Mouse (Mus musculus) 416B (cell line): ENCODE data around the gene Wdr47.
A peak's percentile ranks its signal among the peaks of the same experiment; 100 is the strongest.
"Not testable (repeated sequence)": the region's sequence is repeated elsewhere in the genome, so short reads cannot be mapped to it uniquely, and the experiment has no call there.

Experiments used
- DNase-seq: peaks from one replicate; pipeline ENCODE4 v3.0.0; 2011; ENCODE audit warnings: low read depth

Wdr47 gene

GRCm38 (mm10) chr3:108590786-108591529, at the start of gene Wdr47:
TSS of gene Wdr47 (plus strand) at chr3:108591279.
- DNase-seq: peak; percentile 96

DNA sequence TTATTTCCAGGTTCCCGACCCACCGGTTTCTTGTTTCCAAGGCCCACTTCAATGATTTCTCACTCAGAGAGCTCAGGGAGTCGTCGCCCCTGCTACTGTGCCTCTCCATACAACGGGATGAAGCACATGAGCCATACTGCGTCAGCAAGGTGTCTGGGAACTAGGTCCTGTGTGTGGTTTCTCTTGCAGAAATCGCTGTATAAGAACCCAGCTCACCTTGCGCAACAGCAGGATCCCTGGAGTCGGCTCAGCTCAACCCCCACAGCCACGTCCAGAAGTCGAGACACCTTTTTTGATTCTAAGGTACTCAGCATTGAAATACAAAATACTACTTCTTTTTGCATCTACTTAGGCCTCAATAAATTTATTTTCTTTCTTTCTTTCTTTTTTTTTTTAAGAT, 48.8 kb upstream of the Wdr47 start:
- no peak for DNase-seq

DNA sequence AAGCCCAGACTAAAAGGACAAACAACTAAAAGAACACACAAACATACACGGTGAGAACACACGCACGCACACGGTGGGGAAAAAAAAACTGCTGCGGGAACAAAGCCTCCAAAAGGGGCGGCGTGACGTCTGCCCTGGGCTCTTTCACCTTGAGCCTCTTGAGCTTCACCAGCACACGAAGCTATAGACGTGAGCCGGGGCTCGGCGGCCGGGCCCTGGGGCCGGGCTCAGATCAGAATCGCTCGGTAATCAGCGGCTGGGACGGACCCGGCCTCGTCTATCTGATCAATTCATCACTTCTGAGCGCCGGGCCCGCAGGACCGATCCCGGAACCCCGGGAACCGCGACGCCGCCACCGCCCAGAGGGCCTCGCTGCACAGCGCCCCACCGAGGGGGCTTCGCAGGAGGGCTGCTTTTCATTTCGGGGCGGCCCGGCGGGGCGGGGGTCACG, 36.9 kb upstream of the Wdr47 start:
- DNase-seq: peak; percentile 66

DNA sequence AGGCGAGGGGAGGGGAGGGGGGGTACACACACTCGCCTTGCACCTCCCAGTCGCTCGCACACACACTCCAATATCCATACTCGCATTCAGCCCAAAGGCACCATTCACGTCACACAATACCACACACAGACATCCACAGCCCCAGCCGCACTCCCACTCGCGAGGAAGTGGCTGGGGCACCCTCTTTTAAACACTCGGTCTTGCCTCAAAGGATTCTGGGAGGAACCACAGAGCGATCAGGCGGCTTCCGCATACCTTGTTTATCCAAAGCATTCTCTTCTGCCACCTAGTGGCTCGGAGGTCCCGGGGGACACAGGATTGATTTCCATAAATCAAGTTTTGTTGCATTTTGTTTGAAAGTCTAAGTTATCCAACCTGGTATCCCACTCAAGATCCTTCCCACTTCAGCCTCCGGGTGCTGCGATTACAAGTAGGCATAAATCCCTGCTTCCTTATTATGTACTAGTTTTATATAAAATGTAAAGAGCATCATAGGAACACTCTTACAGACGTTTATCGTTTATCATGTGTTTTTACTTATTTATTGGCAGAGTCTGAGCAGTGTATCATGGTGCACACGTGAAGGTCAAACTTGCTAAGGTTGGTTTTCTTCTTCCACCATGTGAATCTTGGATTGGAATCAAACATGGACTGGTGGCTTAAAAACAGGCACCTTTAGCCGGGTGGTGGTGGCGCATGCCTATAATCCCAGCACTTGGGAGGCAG, 36.3 kb upstream of the Wdr47 start:
- DNase-seq: peak; percentile 99

DNA sequence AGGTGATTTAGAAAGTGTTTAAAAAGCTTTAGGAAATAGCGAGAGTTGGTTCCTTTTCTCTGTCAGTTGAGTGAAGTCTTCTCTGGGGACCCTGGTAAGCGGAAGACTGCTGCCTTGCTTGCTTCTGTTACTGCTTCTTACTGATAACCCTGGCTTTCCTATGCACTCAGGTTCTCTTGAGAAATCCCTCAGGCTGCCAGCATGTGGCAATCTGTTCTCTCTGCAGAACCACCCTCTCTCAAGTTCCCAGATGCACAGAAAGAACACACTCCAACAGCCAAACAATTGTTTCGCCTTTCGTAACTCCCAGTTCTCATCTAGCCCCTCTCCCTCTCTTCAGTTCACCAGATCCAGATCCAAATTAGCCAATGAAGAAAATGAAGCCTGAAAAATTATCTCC, 33.2 kb upstream of the Wdr47 start:
- peak; percentile 29 for DNase-seq

DNA sequence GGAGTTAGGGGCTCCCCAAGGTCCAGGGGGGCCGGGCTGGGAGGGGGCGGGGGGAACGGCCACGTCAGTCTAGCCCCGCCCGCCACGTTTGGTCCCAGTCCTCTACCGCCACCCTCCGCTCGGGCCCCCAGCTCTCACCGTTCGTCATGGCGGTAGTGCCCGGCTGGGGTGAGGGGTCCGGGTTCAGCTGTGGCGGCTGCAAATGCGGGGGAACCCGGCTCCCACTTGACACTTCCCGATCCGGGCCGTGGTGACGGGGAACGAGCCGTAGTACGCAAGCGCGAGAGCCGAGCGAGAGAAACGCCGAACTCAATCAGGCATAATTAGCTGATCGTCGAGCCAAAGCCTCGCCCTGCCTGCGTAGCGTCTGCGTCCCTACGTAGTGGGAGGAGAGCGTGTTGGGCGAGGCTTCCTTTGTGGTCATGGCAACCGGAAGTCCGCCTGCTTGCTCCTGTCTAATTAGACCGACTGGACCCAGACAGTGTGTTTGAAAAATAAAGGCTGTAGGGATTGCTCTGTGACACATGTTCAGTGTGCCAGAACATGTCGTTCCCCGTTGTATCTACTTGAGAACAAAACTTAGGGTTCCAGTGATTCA, 28.8 kb upstream of the Wdr47 start, which contains the start of gene Tmem167b:
Gene Tmem167b, minus strand, starts transcription at position 334 of the 598 bp plus-strand sequence.
- DNase-seq: peak; percentile 99

DNA sequence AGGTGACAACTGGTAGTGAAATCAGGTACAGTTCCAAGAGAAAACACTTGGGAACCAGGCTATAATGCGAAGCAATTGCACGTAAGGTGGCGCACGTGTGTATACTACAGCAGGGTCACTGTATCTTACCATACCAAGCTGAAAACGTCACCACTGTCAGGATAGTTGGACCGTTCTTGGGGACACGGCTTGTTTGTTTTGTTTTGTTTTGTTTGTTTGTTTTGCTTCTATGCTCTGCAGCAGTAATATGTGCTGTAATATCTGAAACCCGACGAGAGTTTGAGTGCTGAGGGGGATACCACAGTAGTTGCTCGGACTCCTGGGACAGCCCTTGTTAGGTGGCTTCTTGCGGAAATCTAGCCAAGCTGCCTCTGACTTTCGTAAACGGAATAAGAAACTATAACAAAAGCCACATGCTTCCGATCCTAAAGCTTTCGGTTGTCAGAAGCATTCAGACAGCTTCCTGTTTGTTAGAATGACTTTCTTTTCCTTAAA, 28.3 kb upstream of the Wdr47 start:
- DNase-seq: no peak

GRCm38 (mm10) chr3:108563309-108563708, 27.8 kb upstream of the Wdr47 start:
- DNase-seq: peak; percentile 95

DNA sequence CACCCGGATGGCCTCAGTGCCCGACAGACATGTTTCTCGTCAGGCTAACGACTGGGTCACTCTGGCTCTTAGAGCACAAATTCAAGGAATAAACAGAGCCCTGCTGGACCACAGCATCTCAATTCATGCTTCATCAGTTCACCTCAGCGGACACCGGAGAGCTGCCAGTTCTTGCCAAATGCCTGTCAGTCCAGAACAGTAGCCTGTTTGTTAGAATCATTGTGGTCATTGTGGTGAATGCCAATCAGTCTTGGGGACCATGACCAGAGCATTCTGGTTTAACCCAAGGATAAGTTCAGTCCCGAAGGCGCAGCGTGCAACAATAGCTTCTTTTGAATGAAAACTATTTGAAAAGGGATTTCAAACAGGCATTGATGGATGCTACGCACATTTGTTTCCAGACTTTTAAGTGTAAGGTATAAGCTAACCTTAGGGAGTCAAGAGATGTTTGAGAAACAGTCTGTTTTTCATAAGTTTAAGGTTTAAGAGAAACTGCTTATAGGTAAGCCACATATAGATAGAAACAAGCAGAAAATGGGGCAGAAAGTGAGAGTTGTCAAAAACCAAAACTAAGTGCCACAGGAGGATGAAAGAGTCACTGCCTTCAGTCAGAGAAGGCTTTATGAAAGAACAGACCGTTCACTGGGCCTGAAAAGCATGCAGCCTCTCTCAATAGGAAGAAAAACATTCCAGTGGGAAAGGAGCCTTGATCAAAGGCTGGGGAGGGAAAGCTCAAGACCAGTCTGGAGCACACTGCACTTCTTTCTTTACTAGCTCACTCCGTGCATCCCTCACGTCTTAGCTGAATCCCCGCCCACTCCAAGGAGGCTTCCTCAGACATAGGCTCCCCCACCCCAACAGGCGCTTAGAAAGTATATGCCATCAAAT, 22.8 kb upstream of the Wdr47 start:
- peak; percentile 52 for DNase-seq

- DNase-seq: not testable (repeated sequence)
These were observed 21.4 kb upstream of the Wdr47 start for GRCm38 (mm10) chr3:108569636-108570035.

DNA sequence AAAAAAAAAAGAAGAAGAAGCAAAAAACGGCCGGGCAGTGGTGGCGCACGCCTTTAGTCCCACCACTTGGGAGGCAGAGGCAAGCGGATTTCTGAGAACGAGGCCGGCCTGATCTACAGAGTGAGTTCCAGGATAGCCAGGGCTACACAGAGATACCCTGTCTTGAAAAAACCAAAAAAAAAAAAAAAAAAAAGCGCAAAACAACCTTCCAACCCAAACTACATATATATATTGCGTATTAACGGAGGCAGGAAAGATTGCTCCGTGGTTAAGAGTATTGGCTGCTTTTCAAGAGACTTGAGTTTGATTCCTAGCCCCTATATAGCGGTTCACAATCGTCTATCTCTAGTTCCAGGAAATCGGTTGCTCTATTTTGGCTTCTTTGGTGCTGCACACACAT, 20.3 kb upstream of the Wdr47 start:
- DNase-seq: no peak

GRCm38 (mm10) chr3:108571443-108572294, 19.4 kb upstream of the Wdr47 start, which contains the start of gene Taf13:
TSS of gene Taf13 (plus strand) at chr3:108571698.
- peak; percentile 99 for DNase-seq

GRCm38 (mm10) chr3:108572309-108573010, 18.6 kb upstream of the Wdr47 start:
- peak; percentile 31 for DNase-seq

DNA sequence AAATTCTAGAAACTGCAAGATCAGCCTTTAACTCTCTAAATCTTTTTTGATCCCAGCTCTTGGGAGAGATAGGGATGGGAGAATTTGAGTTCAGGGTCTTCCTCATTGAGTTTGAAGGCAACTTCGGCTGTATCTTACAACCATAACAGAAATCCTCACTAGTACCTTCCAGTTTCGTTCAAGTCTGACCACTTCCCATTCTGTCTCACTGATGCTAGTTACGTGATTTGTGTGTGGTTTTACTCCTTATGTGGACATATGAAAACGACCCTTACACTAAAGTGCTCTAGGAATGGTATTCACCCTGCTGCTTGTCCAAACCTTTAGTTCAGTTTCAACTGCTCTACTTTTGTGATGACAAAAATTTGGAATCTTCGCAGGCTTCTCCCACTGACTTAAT, 17.1 kb upstream of the Wdr47 start:
- DNase-seq: peak; percentile 12

DNA sequence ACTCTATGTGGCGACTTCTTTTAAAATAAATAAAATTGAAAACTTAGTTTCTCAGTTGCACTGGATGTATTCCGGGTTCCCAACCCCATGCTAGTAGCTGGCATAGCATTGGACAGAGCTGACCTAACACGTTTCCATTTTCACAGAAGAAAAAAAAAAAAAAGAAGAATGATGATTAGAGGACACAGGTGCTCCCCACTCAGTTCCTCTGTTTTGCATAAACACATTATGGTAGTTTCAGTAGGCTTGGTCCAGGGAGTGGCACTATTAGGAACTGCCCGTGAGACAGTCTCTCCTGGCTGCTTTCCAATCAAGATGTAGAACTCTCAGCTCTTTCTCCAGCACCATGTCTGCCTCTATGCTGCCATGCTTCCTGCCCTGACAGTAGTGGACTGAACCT, 6.5 kb upstream of the Wdr47 start:
- no peak for DNase-seq

DNA sequence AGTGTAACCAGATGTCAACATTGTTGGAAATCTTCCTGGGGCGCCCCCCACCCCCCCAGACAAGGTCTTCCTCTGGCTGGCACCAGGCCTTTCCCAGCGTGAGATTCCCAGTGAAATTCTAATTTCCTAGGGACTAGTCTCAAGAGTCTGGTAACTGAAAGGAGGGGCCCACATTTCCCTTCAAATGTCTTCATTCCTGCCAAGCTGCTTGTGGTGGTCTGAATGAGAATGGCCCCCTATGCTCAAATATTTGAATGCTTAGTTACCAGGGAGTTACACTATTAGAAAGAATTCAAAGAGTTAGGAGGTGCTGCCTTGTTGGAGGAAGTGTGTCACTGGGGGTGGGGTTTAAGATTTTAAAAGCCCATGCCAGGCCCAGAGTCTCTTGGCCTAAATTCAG, 2.6 kb upstream of the Wdr47 start:
- DNase-seq: no peak

- no peak for DNase-seq
These were observed 747 bp downstream of the Wdr47 start for GRCm38 (mm10) chr3:108591530-108592522.

DNA sequence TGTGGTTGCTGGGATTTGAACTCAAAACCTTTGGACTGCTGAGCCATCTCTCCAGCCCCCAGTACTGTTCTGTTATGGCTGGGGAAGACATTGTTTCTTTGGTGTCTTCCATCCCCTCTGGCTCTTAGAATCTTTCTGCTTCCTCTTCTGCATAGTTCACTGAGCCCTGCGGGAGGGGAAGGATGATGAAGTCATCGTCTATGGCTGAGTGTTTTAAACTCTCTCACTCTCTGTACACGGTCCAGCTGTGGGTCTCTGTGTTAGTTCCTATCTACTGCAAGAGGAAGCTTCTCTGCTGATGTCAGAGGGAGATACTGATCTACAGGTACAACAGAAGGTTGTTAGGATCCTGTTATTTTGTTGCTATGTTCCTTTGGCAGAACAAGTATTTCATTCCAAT, 17.8 kb downstream of the Wdr47 start:
- DNase-seq: peak; percentile 24

DNA sequence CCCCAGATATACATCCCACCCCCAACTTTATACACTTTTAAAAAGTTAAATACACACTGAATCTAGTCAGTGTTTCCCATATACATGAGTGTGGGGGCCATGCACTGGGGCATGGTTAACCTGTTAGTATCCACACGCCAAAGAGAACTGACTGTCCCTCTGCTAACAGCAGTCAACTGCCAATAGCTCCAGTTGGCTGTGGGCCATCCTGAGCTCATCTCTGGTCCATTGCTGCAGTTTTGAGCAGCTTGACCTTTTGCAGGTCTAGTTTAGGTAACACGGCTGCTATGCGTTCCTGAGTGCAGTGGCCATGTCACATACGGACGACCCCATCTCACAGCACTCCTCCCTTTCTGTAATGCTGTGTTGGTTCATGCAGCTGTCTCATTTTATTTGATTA, 43.7 kb downstream of the Wdr47 start:
- no peak for DNase-seq
